Mouse (Mus musculus) frontal cortex, postnatal 10 days (tissue): ENCODE measurements around the gene Nt5c1a.

ENCODE experiments used
- DNase-seq, 2 experiments: peaks; one replicate each; pipeline ENCODE4 v3.0.0; 2022; ENCODE audit warnings: low spot score in 2 of 2, mixed read lengths in 1 of 2

Nt5c1a gene

DNA sequence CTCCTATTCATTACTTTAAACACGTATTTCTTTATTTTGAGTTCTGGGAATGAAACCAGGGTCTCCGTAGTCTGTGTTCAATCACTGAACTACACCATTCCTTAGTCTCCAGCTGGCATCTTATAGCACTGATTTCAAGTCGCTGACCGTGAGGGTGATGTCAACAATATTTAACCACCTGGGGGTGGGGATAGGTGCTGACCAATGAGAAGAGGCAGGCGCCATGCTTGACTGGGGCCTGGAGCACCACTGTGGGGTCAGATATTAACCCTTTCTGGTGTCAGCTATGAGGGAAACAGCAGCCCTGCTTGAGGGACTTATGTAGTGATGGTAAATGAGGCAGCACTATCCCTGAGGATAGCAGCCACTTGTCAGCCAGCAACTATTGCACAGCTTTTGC, 10.1 kb downstream of the Nt5c1a start:
- DNase-seq = no peak

- no peak for DNase-seq
These were observed 11.0 kb downstream of the Nt5c1a start for GRCm38 (mm10) chr4:123212330-123212729.

DNA sequence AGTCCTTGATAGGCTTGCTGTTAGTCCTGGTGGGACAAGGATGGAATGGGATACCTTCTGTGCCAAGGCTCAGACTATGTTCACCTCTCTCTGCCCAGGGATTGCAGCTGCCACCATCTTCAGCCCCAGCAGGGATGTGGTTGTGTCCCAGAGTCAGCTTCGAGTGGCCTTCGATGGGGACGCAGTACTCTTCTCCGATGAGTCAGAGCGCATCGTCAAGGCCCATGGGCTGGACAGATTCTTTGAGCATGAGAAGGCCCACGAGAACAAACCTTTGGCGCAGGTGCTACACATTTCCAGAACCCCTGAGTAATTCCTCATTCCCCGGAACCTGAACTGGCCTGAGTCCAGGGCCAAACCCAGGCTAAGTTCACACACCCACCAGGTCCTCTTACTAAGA, 12.7 kb downstream of the Nt5c1a start:
- DNase-seq = no peak

GRCm38 (mm10) chr4:123215367-123215766, 14.1 kb downstream of the Nt5c1a start:
- no peak for DNase-seq

- DNase-seq = no peak
These were observed 15.5 kb downstream of the Nt5c1a start for GRCm38 (mm10) chr4:123216782-123217181.

- peak; percentile 44 to 75 for DNase-seq
These were observed 18.5 kb downstream of the Nt5c1a start for GRCm38 (mm10) chr4:123219720-123220357.

GRCm38 (mm10) chr4:123220637-123221036, 19.3 kb downstream of the Nt5c1a start:
- no peak for DNase-seq

- DNase-seq = no peak
These were observed 22.0 kb downstream of the Nt5c1a start for GRCm38 (mm10) chr4:123223309-123223708.

GRCm38 (mm10) chr4:123225718-123226403, 24.6 kb downstream of the Nt5c1a start:
- DNase-seq = no peak

DNA sequence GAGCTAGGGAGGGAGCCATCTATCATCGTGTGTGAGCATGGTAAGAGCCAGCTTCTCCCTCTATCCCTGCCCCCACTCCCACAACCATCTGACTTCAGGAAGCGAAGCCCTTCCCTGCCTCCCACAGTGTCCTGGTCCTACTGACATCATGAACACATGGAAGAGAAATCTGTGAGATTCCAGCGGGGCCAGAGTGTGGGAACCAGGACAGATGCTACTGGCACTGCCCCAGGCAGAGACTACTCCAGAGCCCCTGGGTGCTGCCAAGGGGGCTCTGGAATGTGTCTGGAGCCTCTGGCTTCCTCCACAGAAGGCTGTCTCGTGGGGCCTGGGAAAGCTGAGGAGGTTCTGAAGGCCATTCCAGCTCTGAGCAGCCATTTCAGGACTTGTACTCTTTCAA, 26.4 kb downstream of the Nt5c1a start:
- DNase-seq = peak in 1 of 2 experiments; percentile 39

- no peak for DNase-seq
These were observed 27.0 kb downstream of the Nt5c1a start for GRCm38 (mm10) chr4:123228270-123228669.

DNA sequence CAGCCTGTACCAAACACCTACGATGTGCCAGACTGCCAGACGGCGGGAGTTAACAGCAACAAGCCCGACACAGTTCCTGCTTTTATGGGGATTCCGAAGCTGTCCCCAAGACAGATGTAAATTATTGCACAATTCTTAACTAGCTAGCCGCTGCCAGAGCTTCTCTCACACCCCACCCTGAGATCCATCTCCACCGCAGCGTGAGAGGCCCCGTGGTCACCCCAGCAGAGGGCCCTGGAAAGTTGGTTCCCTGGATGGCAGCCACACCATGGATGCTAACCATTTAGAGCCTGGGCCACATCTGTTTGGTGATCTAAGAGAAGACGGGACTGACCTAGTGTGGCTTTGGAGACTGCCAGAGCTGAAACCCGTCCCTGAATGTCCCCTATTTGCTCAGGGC, 27.9 kb downstream of the Nt5c1a start:
- DNase-seq = no peak

DNA sequence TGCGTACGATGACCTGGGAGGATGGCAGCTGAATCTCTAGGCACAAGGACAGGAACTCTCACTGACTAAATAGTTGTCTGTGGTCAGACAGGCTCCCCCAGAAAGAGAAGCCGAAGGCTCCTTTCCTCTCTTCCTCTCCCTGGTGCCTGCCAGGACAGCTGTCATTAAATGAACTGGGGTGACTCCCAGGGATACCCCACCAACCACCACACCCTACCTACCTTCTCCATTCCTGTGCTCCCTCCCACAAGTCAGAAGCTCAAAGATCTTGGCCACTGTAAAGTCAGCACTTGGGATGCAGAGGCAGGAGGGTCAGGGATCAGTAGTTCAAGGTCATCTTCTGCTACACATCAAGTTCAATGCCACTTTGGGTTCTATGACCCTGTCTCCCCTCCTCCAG, 31.5 kb downstream of the Nt5c1a start:
- DNase-seq = no peak

DNA sequence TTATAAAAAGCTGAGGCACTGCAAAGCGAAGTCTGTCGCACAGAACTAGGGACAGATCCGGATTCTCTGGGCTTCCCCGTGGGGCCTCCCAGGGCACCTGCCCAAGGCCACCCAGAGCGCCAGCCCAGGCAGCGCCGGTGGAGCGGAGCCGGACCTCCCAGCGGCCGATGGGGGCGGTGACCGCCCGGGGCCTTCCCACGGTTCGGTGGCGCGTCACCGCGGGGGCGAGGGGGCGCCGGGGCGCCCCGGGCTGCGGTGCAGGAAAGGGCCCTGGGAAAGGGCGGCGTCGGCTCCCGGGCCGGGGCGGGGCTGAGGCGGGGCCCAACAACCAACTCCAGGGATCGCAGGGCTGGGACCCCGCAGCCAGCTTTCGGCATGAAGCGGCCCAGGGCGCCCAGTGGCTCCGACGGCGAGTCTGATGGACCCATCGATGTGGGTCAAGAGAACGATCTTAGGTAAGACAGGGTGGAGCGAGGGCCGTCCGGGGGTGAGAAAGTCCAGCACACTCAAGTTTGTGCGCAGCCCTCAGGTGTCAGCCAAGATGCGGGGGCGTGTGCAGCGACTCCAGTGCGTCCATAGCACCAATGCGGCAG, 32.3 kb downstream of the Nt5c1a start, which contains the start of gene Heyl:
Heyl (plus strand) TSS at position 65 of the 593 bp plus-strand sequence.
- no peak for DNase-seq

GRCm38 (mm10) chr4:123235835-123236430, 34.6 kb downstream of the Nt5c1a start:
- DNase-seq = no peak

GRCm38 (mm10) chr4:123236431-123237031, 35.2 kb downstream of the Nt5c1a start:
- DNase-seq = no peak

DNA sequence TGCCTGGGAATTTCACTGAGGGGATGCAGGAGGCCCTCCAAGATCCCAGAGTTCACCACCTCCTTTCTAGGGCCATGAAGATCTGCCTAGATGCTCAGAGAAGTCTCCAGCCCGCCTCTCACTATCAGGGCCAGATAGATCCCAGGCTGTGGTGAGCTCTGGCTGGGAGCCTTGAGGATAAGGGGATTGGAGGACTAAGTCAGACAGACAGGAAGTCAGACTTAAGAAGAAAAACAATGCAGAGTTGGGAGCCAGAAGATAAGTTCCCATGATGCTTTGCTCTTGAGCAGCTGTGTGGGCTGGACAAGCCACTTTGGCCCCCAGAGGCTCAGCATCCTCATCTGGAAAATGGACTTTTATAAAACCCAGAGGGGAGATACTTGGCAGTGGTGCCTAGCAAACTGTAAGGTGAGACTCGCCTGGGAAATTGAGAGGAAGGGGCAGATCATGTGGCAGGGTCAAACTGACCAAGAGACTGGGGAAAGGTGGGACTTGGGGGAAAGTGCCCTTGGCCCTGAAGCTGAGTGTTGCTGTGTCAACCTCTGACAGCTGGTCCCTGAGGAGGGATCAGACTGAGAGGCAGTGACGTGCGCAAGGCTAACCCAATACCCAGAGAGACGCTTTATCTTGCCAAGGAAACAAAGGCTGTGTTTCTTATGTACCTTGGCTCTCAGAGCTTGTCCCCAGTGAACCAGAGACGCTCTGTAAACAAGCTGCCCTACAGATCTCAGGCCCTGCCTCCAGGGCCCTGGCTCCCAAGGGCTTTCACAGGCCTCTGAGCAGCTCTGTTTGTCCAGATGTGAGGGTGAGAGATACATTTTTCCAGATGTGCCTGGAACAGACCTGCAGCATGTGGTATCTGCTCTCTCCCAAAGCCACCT, 36.3 kb downstream of the Nt5c1a start:
- DNase-seq = no peak

DNA sequence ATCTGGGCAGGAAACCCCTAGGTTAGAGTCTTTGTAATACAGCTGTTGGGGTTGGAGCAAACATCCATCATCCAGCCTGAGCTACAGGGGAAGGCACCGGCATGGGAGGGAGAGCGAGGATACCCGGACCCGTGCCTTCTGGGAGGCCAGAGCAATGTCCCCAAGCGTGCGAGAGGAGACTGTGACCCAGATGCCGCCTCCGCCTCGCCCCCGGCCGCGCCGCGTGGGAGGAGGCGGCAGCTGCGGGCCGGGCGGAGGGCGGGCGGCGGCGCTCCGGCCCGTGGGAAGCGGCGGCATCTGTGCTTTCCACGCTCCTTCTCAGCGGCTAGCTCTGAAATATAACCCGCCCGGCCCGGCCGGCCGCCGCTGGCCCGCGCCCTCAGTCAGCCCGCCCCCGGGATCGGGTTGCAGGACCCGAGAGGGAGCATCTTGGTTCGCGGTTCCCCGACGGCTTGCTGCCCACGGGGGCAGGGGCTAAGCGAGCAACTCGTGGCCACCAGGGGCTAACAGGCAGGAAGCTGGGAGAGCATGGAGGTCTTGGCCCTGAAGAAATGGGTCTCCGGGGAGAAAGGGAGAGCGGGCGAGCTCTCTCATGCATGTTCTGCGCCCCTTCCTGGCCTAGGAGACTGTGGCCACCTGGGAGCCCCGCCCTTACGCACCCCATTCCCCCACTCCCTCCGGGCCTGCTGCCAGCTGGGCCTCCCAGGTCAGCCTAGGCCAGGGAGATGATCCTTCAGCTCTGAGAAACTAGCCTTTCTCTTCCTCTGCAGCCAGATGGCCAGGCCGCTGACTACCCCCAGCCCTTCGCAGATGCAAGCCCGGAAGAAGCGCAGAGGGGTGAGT, 38.3 kb downstream of the Nt5c1a start:
- no peak for DNase-seq

GRCm38 (mm10) chr4:123246221-123246620, 44.9 kb downstream of the Nt5c1a start:
- no peak for DNase-seq

GRCm38 (mm10) chr4:123246651-123247050, 45.3 kb downstream of the Nt5c1a start:
- DNase-seq = no peak
